Mouse (Mus musculus) gonadal fat pad, adult 2 months (tissue): Measurements from ENCODE around the gene Pcca. TPM values are rescaled to one million over a fixed set of nuclear protein-coding genes. Genes with fewer than 3 reads are reported as not detected.

Experiments
- DNase-seq: peaks from one replicate; pipeline ENCODE4 v3.0.0-alpha.2; 2012; ENCODE audit warnings: low read depth
- polyA plus RNA-seq: library from polyadenylated mRNA; depleted of rRNA; stranded (reverse); fragments of >200 nt; gene quantifications from 2 replicates; pipeline ENCODE4 v1.2.3, GENCODE M21; 2012; rRNA removed

Gene Pcca
- polyA plus RNA-seq, result 33.4 and 33.6 TPM in 2 replicates

- no peak for DNase-seq
Measured at GRCm38 (mm10) chr14:122534017-122534924, at the start of gene Pcca. Pcca (plus strand) TSS chr14:122534324.

DNA sequence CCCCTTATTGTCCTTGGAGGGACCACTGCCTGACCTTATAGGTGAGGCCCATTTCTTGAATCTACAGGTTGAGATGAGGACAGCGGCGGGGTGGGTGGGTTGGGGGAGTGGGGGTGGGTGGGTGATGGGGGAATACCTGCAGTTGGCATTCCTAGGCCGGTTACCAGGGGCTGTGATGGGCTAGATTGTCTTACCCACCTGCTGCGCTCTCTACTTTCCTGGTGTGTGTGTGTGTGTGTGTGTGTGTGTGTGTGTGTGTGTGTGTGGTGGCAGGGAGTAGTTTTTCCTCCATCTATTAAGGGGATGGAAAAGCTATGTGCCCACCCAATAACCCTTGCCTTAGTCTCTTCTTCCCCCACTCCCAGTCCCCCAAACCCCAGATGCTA lies 49.7 kb upstream of the Pcca start:
- no peak for DNase-seq

- no peak for DNase-seq
Measured at GRCm38 (mm10) chr14:122484844-122485551, 49.1 kb upstream of the Pcca start.

GRCm38 (mm10) chr14:122485635-122486181 lies 48.4 kb upstream of the Pcca start:
- no peak for DNase-seq

DNA sequence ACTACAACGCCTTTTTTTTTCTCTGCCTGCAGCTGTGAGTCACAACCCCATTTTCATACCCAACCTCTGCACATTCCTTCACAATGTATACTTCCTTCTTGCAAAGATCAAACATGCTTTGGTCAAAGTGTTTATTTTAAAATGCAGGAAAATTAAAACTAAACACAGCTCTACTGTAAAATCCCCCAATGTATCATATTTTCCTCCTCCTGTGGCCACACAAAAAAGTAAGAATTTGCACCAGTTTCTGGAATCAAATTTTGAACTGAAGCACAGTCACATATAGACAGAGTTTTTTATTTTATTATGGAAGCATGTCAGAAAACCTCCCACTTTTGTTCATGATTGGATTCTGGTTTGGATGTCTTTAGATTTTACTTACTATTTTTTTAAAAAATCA lies 47.5 kb upstream of the Pcca start:
- no peak for DNase-seq

DNA sequence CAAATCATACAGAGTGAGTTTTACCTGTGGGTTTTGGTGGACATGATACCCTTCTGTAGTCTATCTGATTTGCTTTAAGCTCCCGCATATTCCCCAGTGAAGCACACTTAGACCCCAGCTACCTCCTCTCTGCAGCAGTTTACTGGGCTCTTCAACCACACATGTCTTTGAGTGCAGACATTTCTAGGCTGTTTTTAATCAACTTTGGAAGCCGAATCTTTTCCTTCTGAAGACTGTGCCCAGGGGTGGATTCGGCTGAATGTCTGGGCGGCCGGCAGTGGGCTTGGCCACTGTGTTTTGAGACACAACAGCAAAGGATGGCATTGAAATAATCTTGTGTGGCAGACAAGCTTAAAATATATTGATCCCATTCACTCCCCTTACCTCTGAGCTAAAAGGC lies 46.8 kb upstream of the Pcca start:
- no peak for DNase-seq

DNA sequence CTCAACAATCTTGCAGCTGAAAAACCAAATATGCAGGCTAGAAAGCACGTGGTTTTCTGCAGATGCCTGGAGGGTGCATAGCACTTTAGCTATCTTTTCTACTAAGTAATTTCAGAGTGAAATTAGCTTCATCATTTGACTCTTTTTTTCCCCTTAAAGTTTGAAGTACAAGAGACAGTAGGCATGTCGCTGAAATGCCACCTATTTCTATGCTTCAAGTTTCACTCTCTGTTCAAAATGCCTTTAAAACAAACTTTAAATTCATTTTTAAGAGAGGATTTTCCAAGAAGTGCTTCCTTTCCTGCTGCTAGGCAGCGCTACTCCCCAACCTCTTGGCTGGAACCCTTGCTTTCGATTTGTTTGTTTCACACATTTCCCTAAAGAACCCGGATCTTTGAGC lies 45.1 kb upstream of the Pcca start:
- DNase-seq, result no peak

DNA sequence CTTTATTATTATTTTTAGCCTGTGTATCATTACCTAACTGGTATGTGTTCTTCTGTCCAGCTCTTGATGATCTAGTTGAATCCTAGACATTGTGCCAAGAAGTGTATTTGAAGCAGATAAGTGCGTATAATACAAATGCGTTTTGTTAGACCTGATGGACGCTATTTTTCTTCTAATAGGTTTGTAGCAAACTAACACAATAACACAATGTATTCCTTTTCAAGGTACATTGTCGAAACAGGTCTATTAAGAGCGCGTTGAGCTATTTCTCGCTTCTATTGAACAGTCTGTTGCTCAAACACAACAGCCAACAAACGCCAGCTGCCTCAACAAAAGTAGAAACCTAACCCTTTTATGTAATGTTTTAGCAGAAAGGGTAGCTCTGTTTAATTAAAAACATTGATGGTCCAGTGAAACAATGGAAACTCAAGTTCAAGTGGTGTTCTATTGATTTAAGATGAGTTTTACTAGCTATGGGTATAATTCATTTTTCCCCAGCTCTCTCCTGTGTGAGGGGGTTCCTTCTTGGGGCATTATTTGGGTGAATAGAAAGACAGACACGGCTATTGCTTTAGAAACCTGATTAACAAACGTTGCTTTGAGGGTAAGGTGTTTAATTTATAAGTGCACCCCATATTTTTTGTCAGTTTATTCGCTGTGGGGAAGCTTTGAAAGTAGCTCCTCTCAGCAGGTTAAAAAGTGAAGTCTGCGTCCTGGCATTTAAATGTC lies 44.3 kb upstream of the Pcca start:
- DNase-seq, result no peak

GRCm38 (mm10) chr14:122490441-122491328 lies 43.4 kb upstream of the Pcca start, which contains the start of gene Gm10837:
Gm10837 (plus strand) TSS chr14:122490586.
- no peak for DNase-seq

- no peak for DNase-seq
Measured at GRCm38 (mm10) chr14:122491521-122491920, 42.6 kb upstream of the Pcca start.

GRCm38 (mm10) chr14:122492015-122492414 lies 42.1 kb upstream of the Pcca start:
- DNase-seq, result no peak

GRCm38 (mm10) chr14:122509058-122509457 lies 25.1 kb upstream of the Pcca start:
- no peak for DNase-seq

- DNase-seq, result no peak
Measured at GRCm38 (mm10) chr14:122511519-122511918, 22.6 kb upstream of the Pcca start.

DNA sequence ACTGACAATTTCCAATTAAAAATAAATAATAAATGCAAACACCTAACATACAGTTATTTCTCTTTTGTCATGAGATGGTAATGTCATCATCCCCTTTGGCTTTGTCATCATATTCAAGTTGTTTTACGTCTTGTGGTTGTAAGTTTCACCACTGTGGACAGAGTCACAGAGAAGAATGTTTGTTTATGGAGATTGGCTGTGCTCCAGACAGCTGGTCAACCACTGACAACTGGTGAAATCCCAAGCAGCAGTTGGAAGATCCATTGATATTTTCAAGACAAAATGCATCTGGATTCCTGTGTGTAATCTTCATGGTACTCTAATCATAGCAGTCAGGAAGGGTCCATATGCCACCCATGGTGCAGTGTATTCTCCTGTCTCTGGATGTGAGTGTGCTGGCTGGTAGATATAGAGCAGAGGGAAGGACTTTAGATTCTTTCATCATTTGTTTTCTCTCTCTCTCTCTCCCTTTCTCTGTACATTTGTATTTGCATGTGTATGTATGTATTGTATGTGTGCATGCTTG lies 20.6 kb upstream of the Pcca start:
- DNase-seq, result no peak

DNA sequence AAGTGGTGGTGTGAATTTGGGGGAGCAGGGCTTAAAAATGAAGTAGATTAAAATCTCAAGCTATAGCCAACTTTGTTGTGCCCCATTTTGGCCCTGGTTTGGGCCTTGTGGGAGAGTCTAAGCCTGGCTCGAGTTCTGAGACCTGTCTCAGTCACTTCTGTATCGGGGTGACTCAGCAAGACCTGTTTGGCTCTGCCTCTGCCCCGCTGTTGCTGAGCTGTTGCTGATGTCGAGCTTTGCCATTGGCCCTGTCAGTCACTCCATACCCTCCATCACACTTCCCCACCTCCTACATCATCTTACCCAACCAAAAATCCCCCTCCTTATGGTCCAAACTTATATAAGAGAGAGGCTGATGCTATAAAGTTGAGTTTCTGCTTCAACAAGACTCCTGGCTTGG lies 5.6 kb upstream of the Pcca start:
- no peak for DNase-seq

- DNase-seq, result no peak
Measured at GRCm38 (mm10) chr14:122535986-122536385, 1.9 kb downstream of the Pcca start.

GRCm38 (mm10) chr14:122548421-122548820 lies 14.3 kb downstream of the Pcca start:
- no peak for DNase-seq

- DNase-seq, result no peak
Measured at GRCm38 (mm10) chr14:122548905-122549304, 14.8 kb downstream of the Pcca start.

- DNase-seq, result no peak
Measured at GRCm38 (mm10) chr14:122552761-122553445, 18.8 kb downstream of the Pcca start.

DNA sequence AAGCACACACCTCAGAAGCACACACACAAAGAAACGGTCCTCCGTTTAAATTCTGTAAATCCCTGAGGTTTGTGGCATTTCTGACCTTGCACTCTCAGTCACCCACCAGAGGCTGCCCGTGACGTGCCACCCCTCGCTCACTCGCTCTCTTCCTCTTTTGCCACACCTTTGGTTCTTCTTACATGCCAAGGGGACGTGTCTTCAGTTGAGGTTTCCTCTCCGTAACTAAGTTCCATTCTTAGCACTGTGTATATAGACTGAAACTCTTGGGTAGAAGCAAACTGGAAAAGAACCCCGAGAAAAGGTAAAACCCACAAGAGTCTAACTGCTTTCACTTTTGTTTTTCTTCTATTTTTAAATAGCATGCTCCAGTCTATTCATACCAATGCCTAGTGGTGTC lies 23.2 kb downstream of the Pcca start:
- no peak for DNase-seq
